Mouse (Mus musculus) right cerebral cortex, postnatal 25 days (tissue): ENCODE results near the gene Tppp2.

Source experiments
- DNase-seq: peaks from one replicate; pipeline ENCODE4 v3.0.0; 2022

Gene Tppp2

GRCm38 (mm10) chr14:51918125-51918524 lies at the start of gene Tppp2:
Gene Tppp2 (plus strand): TSS chr14:51918425.
- no peak for DNase-seq

DNA sequence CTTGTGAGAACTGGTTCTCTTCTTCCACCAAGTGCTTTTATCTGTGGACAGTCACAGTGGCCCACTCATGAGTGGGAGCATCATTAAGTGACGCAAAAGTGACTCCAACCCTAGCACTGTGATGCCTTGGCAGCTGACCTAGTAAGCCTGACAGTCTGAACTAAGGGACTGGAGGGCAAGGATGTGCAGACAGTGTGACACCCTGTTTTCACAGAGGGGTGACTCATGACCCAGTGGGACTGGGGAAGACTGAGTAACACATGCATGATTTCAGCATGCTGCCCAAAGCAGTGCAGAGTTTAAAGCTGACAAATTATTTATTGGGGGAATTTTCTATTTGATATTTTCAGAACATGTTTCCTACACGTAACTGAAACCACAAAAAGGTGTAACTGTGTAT lies 47.5 kb upstream of the Tppp2 start:
- no peak for DNase-seq

DNA sequence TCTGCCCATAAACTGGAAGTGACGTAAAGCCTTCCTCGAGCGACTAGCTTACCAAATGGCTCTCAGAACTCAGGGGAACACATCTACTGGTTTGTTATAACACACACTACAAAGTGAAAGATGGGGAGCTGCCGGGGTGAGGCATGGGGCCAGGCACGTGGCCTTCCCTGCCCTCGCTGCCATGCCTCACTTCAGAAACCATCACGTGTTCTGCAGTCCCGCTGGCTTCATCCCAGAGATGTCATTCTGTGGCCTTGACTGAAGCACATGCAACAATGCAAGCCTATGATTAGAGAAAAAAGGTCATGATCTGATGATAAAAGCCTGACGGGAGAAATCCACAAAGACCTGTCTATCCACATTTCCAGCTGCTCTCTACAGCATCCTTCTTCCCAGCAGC lies 46.5 kb upstream of the Tppp2 start:
- DNase-seq = no peak

DNA sequence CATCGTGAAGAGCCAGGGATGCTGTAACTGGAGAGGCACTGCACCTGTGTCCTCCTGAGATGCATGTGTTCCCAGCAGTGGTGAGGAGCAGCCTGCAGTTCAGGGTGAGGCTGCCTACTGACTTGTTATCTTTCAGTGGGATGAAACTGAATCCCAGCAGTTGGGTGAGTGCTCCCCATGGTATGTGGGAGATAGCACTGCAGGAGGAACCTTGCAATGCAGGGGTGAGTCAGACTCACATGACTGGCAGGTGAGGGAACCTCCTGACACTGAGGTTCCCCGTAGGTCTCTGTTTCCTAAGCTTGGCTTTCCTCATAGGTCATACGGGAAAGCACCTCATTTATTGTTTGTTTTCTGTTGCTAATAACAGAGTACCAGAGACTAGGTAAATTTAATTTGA lies 40.7 kb upstream of the Tppp2 start:
- DNase-seq = no peak

DNA sequence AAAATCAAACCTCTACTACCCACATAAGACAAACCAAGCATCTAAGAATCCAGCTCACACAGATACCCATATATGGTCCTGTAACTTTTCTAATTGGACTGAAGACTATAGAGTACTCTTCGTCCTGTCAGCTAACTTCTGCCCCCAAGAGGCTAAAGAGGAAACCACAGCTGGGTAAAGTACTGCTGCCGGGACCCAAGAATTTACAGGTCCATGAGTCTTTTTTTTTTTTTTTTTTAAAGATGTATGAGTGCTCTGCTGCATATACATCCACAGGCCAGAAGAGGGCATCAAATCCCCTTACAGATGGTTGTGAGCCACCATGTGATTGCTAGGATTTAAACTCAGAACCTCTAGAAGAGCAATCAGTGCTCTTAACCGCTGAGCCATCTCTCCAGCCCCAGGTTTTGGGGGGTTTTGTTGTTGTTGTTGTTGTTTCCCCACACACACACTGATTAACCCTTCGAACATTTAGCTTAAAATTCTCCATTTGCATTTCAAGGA lies 34.6 kb upstream of the Tppp2 start:
- peak; percentile 44 for DNase-seq

DNA sequence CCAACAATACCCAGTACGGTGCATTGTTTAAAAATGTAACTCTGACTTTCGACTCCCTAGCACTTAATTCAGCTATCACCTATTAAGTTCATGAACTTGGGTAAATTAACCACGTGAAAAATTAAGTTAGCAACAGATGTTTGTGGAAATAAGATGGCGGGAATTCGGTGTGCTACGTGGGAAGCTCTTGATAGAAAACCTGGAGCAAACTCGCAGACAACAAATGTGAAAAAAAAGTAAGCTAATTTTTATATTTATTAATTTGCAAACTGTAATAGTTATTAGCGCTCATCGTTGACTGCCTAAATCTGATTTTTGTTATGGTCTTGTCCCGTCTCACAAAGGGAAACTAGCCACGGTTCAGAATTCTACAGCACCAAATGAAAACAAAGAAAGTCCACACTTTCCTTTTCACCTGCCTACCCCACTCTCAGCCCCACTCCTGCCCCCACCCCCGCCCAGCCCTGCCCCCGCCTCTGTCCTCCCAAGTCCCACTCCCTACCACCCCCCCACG lies 34.1 kb upstream of the Tppp2 start:
- no peak for DNase-seq

- DNase-seq = peak; percentile 90
These were observed 33.5 kb upstream of the Tppp2 start, which contains the start of gene Mettl17 for GRCm38 (mm10) chr14:51884598-51885331. Gene Mettl17 (plus strand): TSS chr14:51884842.

GRCm38 (mm10) chr14:51886051-51886450 lies 32.2 kb upstream of the Tppp2 start:
- DNase-seq = no peak

- no peak for DNase-seq
These were observed 28.4 kb upstream of the Tppp2 start for GRCm38 (mm10) chr14:51889833-51890232.

GRCm38 (mm10) chr14:51892191-51892939 lies 25.9 kb upstream of the Tppp2 start, which contains the start of gene Slc39a2:
Gene Slc39a2 (plus strand): TSS chr14:51892889.
- no peak for DNase-seq

DNA sequence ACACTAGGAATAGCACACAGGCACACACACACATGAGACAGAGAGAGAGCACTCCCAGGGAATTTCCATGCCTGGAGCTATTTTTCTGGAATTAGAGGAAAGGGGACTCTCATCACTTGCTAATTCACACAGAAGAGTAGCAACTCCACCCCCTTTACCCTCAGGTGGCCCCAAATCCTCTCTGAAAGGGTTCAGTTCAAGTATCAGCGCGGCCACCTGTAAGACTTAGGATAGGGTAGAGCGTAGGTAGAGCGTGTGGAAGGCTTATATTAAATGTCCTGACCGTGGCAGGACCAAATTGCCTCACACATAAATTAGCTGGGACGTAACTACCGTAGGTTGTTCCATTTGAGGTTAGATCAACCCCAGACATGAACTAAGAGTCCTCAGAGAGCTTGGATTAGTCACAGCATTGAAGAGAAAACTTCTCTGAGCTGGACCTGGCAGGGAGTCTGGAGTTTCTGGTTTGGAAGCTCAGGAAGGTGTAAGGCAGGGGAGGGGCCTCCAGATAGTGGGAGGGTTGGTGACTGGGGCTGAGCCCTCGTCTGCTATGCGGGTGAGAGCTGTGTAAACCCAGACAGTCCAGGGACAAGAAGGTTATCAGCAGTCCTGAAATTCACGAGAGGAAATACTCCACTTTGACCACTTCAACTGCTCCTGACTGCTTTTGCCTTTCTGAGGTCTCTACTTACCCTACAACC lies 25.0 kb upstream of the Tppp2 start:
- no peak for DNase-seq

GRCm38 (mm10) chr14:51893809-51894208 lies 24.4 kb upstream of the Tppp2 start:
- no peak for DNase-seq

DNA sequence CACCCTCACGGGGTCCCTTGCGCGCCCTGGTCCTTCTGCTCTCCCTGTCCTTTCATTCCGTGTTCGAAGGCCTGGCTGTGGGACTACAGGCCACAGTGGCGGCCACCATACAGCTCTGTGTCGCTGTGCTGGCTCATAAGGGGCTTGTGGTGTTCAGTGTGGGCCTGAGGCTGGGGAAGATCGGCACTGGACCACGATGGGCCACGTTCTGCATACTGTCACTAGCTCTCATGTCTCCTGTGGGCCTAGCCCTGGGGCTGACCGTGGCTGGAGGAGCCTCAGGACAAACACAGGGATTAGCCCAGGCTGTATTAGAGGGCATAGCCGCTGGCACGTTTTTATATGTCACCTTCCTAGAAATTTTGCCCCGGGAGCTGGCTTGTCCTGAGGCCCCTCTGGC lies 23.2 kb upstream of the Tppp2 start:
- DNase-seq = no peak

GRCm38 (mm10) chr14:51896019-51896418 lies 22.2 kb upstream of the Tppp2 start:
- DNase-seq = no peak

DNA sequence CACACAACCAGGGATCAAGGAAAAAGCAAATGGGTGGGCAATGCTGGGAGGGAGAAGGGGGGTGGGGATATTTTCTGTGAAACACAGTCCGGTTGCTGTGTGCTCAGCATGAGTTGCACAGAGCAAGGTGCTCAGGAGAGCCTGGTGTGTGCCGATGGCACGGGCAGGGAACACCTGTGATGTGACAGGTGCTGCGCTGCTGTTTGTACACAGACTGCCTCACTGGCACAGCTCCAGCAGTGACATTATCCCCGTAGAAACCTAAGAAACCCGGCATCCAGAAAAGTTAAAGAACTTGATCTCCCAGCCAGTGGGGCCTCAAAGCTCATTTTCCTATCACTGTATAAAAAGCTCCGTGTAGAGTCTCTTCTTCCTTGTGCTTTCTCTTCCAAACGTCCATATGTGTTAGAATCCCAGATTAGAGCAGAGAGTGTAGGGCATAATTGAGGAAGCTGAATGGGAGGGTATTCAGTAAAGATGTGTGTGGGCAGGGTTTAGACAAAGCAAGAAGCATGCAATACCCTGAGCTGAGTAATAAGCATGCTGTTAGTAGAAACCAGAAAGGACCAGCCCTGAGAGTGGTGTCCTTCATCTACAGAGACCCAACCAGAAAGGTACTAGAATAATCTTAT lies 21.6 kb upstream of the Tppp2 start:
- DNase-seq = no peak

DNA sequence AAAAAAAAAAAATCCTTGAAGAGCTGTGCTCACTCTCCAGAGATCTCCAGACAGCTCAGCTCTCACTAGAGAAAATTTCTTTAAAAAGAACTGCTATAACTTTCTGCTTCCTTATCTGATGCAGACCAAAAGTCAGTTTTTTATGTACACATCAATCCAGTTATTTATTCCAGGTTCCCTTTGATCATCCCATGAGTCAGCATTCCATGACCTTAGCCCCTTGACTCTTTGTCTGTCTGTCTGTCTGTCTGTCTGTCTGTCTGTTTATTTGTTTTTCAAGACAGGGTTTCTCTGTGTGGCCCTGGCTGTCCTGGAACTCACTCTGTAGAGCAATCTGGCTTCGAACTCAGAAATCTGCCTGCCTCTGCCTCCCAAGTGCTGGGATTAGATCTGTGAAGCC lies 18.9 kb upstream of the Tppp2 start:
- no peak for DNase-seq

DNA sequence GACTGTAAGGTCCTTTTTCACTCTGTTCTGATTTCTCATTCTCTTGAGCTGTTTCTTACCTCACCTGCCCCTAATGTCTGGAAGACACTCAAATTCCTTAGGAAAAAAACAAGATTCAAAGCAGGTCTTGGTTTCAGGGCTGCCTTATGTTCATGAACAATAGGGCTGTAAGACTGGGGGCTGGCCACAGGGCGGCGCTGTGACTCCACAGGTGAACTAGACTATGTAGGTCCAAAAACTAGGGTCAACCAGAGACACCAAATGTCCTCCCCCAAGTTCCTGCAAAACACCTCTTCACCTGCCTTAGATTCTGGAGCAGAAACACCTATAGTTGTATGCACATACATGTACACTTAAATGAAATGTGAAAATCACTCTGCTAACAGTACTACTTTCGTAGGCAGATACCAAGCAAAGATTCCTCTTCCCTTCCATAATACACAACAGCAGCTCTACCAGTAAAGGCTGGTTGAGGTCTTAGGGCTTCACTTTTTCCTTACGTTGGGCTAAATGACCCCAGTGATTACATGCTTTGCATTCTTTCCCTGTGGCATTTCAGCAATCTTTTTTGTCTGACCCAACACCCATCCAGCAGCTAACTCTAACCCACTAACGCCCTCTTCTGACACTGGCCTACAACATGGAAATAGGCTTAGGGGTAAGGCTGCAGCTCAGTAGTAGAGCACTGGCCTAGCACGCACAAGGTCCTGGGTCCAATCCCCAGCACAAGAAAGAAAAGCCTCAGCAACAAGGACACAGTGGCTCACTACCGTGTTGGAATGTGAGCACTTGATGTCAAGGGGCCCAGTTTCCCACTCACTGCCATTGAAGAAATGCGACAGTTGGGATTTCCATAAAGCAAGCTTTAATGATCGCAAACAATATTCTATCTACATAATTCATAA lies 15.2 kb upstream of the Tppp2 start:
- DNase-seq = peak; percentile 65

- no peak for DNase-seq
These were observed 14.4 kb upstream of the Tppp2 start for GRCm38 (mm10) chr14:51903782-51904181.

DNA sequence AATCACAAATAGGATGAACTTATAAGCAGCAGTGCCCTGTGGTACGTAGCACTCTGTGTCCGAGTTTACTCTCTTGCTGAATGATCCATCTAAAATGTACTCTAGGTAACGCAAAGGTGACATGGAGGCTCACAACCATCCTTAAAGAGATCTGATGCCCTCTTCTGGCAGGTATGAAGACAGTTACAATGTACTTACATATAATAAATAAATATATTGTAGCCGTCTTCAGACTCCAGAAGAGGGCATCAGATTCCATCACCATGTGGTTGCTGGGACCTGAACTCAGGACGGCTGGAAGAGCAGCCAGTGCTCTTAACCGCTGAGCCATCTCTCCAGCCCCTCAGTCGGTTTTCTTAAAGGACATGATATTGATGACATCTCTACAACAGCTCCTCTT lies 13.5 kb upstream of the Tppp2 start:
- DNase-seq = no peak

GRCm38 (mm10) chr14:51906102-51906501 lies 12.1 kb upstream of the Tppp2 start:
- no peak for DNase-seq

GRCm38 (mm10) chr14:51911301-51911700 lies 6.9 kb upstream of the Tppp2 start:
- no peak for DNase-seq
